Mouse (Mus musculus) C2C12 (cell line): ENCODE measurements at regions not wholly inside any gene's neighbourhood (a gene's known extent, or its start where the extent isn't known, plus 50 kb on each side); places are given as distances from the start of the nearest gene placed in this dataset.

Source experiments
- CTCF ChIP-seq: IDR thresholded peaks from one replicate; pipeline ENCODE4 v1.5.1; 2011; ENCODE audit not compliant: control insufficient read depth, insufficient read depth, insufficient read length
- MAX ChIP-seq: IDR thresholded peaks from one replicate; pipeline ENCODE4 v1.6.1; 2011; ENCODE audit warnings: mild to moderate bottlenecking, control low read depth
- MYOD1 ChIP-seq: IDR thresholded peaks from one replicate; pipeline ENCODE4 v1.6.1; 2011; ENCODE audit warnings: low read depth; ENCODE audit not compliant: control insufficient read depth, insufficient read length
- MYOG ChIP-seq: IDR thresholded peaks from one replicate; pipeline ENCODE4 v1.6.1; 2011; ENCODE audit not compliant: control insufficient read depth, insufficient read length; ENCODE audit errors: extremely low read depth
- USF1 ChIP-seq: IDR thresholded peaks from one replicate; pipeline ENCODE4 v1.6.1; 2011; ENCODE audit warnings: low read depth, mild to moderate bottlenecking, control low read depth, moderate library complexity

GRCm38 (mm10) chr4:81124155-81124554 is 213.7 kb downstream of the Lurap1l start:
- TF ChIP-seq CTCF (no peak), MAX (no peak), USF1 (no peak), MYOD1 (no peak), MYOG (no peak)
